Mouse (Mus musculus): ENCODE results near the gene Tigd2. TPM values are rescaled to one million over a fixed set of nuclear protein-coding genes. Genes with fewer than 3 reads are reported as not detected.

Tigd2 gene
- 10.1 and 10.2 TPM in 2 replicates for polyA plus RNA-seq (2015; fragmentation: Nextera tagmentation; extraction: Ambion mirVana)

DNA sequence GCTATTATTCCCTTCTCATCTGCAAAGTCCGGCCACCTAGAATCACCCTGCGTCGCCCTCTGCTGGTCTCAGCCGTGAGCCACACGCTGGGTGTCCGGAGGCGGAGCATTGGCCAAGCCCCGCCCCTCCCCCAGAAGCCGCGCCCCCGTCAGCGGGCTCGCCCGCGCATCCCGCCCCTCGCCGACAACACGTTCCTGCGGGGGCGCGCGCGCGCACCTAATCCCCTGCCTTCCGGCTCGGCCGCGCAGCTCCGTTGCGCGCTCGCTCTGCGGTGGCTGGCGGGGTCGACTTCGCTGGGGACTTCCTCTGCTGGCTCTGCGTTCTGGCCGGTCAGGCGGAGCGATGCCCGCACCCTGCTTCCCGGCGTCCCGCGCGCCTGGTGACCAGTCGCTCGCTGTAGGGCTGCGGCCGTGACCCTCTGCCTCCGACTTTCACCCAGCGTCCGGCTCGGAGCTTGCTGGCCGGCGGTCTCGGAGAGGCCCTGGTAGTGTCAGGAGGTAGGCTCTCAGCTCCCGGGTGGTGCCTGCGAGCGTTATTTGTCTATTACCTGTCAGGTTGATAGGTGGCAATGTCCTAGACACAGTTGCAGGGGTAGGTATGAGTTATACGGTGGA is at the start of gene Tigd2:
Gene Tigd2, plus strand, starts transcription at position 186 of the 614 bp plus-strand sequence.
- WGBS, result under 1% methylated on average over 62 of the region's 62 CpGs
- peak; percentile 96 for DNase-seq (ENCODE audit: low spot score)
- peak within 1 kb of the TSS; percentile 84 for H3K27ac ChIP-seq (replicated peaks)

DNA sequence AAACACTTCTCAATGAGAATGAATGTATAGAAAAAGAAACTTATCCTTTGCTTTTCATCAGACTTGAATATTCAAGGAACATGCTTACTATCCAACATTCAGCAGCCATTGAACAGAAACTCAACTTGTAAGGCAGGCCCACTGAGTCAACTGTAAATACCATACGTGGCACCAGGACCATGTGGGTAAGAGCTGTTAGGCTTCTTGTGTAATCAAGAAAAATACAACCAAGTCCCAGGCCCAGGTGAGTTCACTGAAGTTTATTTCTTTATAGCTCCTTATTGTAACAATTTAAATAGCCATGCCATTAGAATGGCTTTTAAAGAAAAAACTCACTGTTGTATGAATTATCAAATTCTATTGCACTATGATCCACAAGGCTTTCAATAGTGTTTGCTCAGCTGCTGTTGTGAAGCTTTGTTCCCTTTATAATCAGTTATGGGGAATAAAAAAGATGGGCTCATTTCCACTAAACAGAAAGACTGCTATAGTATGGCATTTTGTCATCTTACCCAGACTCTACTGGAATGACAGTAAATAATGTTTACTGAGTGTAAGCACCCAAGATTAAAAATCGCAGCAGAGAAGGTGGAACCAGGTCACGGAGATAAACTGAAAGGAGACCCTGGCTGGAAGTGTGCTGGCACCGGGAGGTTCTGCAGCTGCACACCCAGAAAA is 46.7 kb upstream of the Tigd2 start:
- TF ChIP-seq EP300 (optimal IDR thresholded peaks at IDR 0.05), result no peak
- no peak for TF ChIP-seq CTCF (IDR thresholded peaks at IDR 0.05; ENCODE audit: low read depth)

More for the DNA sequence above, at the start of gene Tigd2:
- Histone ChIP-seq H3K36me3 (ENCODE audit: control insufficient read depth, insufficient read depth, low read length) (no peaks in the 10 kb centered on the region), H3K9ac (ENCODE audit: low read length) (peak within 1 kb of the TSS; percentile 79), H3K9me3 (ENCODE audit: control insufficient read depth, low read length) (no peaks in the 10 kb centered on the region), H3K27me3 (ENCODE audit: control insufficient read depth, insufficient read depth, low read length) (no peaks in the 10 kb centered on the region), H3K4me3 (ENCODE audit: low read depth, low read length) (peak within 1 kb of the TSS; percentile 70), H3K4me1 (replicated peaks; ENCODE audit: control insufficient read depth, insufficient read depth) (no peaks in the 10 kb centered on the region), H3K4me2 (replicated peaks; ENCODE audit: low read depth) (peak within 1 kb of the TSS; percentile 63)
- ATAC-seq (ENCODE audit: low FRiP score, low TSS enrichment), result peak; percentile 99
- TF ChIP-seq CTCF (IDR thresholded peaks at IDR 0.05; ENCODE audit: low read depth) (peak; percentile 87), EP300 (optimal IDR thresholded peaks at IDR 0.05) (no peak)

DNA sequence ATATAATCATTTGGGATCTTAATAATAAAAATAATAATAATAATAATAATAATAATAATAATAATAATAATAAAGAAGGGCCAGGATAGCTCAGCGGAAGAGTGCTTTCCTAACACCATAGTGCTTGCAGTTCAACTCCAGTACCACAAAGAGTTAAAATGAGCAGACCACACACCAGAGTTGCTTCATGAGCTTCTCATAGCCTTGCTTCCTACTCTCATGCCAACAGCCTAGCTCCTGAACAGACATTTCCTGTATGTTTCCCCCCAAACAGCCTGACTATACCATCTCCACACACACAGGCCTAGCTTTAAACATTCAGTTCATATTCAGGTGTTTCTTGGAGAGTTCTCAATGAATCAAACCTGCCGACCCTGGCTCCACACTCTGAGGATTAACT is 45.8 kb upstream of the Tigd2 start:
- Histone ChIP-seq H3K27ac (replicated peaks) (no peak overlapping the region), H3K9me3 (ENCODE audit: control insufficient read depth, low read length) (no peaks in the 10 kb centered on the region), H3K4me3 (ENCODE audit: low read depth, low read length) (no peak overlapping the region), H3K9ac (ENCODE audit: low read length) (no peak overlapping the region), H3K4me1 (replicated peaks; ENCODE audit: control insufficient read depth, insufficient read depth) (no peaks in the 10 kb centered on the region), H3K27me3 (ENCODE audit: control insufficient read depth, insufficient read depth, low read length) (no peaks in the 10 kb centered on the region), H3K4me2 (replicated peaks; ENCODE audit: low read depth) (no peak overlapping the region), H3K36me3 (ENCODE audit: control insufficient read depth, insufficient read depth, low read length) (no peaks in the 10 kb centered on the region)
- DNase-seq (ENCODE audit: low spot score), result no peak
- no peak for TF ChIP-seq CTCF (IDR thresholded peaks at IDR 0.05; ENCODE audit: low read depth)
- TF ChIP-seq EP300 (optimal IDR thresholded peaks at IDR 0.05), result no peak
- WGBS, result 65% methylated on average over 2 of the region's 2 CpGs
- ATAC-seq (ENCODE audit: low FRiP score, low TSS enrichment), result no peak

More for the DNA sequence above, 46.7 kb upstream of the Tigd2 start:
- 45% methylated on average over 4 of the region's 4 CpGs for whole genome bisulfite sequencing
- H3K9ac ChIP-seq (ENCODE audit: low read length), result no peak overlapping the region
- H3K9me3 ChIP-seq (ENCODE audit: control insufficient read depth, low read length), result no peaks in the 10 kb centered on the region
- H3K4me2 ChIP-seq (replicated peaks; ENCODE audit: low read depth), result no peak overlapping the region
- no peaks in the 10 kb centered on the region for H3K27me3 ChIP-seq (ENCODE audit: control insufficient read depth, insufficient read depth, low read length)
- H3K4me1 ChIP-seq (replicated peaks; ENCODE audit: control insufficient read depth, insufficient read depth), result no peaks in the 10 kb centered on the region
- ATAC-seq (ENCODE audit: low FRiP score, low TSS enrichment) (no peak), DNase-seq (ENCODE audit: low spot score) (no peak)
- H3K27ac ChIP-seq (replicated peaks), result no peak overlapping the region
- H3K4me3 ChIP-seq (ENCODE audit: low read depth, low read length), result no peak overlapping the region
- no peaks in the 10 kb centered on the region for H3K36me3 ChIP-seq (ENCODE audit: control insufficient read depth, insufficient read depth, low read length)

DNA sequence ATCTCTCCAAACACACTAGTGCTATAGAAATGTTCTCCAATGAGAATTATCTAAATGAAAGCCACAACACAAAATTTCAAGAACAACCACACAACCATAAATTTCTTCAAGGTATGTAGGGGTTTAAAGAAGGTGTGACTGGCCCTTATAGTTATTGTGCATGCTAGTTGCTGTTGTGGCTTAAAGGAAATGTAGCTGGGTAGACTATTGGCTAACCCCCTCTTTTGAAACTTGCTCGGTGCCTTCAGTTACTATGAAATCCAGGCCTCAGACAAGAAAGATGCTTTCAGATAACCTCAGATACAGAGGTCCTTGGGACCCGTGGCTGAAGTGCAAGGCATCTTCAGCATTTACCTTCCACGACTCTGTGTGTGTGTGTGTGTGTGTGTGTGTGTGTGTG is 45.3 kb upstream of the Tigd2 start:
- WGBS, result 75% methylated on average over 3 of the region's 3 CpGs

DNA sequence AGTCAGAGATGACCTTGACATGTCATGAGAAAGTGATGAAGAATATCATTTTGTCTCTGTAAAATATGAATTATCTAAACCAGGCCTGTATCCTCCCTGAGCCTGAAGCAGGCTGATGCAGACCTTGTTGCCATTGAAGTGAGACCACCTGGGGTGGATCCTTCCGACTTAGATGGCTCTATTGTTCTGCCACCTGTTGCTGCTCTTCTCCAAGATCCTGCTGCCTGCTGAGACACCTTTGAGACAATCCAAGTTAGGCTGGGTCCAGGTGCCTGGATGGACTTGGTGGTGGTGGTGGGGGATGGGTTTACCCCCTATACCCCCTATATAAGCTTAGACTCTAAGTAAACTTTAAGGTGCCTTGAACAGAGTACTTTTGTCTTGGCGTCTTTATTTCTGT is 39.7 kb upstream of the Tigd2 start:
- DNase-seq (ENCODE audit: low spot score), result no peak
- 26% methylated on average over 2 of the region's 2 CpGs for WGBS
- Histone ChIP-seq H3K4me1 (replicated peaks; ENCODE audit: control insufficient read depth, insufficient read depth) (no peaks in the 10 kb centered on the region), H3K9me3 (ENCODE audit: control insufficient read depth, low read length) (no peaks in the 10 kb centered on the region), H3K9ac (ENCODE audit: low read length) (no peak overlapping the region), H3K4me3 (ENCODE audit: low read depth, low read length) (no peak overlapping the region), H3K27me3 (ENCODE audit: control insufficient read depth, insufficient read depth, low read length) (no peaks in the 10 kb centered on the region), H3K27ac (replicated peaks) (no peak overlapping the region), H3K4me2 (replicated peaks; ENCODE audit: low read depth) (no peak overlapping the region), H3K36me3 (ENCODE audit: control insufficient read depth, insufficient read depth, low read length) (no peaks in the 10 kb centered on the region)
- TF ChIP-seq EP300 (optimal IDR thresholded peaks at IDR 0.05), result no peak
- no peak for TF ChIP-seq CTCF (IDR thresholded peaks at IDR 0.05; ENCODE audit: low read depth)
- no peak for ATAC-seq (ENCODE audit: low FRiP score, low TSS enrichment)

More for the DNA sequence above, 45.3 kb upstream of the Tigd2 start:
- Histone ChIP-seq H3K27me3 (ENCODE audit: control insufficient read depth, insufficient read depth, low read length) (no peaks in the 10 kb centered on the region), H3K27ac (replicated peaks) (no peak overlapping the region), H3K9me3 (ENCODE audit: control insufficient read depth, low read length) (no peaks in the 10 kb centered on the region), H3K4me1 (replicated peaks; ENCODE audit: control insufficient read depth, insufficient read depth) (no peaks in the 10 kb centered on the region), H3K4me2 (replicated peaks; ENCODE audit: low read depth) (no peak overlapping the region), H3K4me3 (ENCODE audit: low read depth, low read length) (no peak overlapping the region), H3K36me3 (ENCODE audit: control insufficient read depth, insufficient read depth, low read length) (no peaks in the 10 kb centered on the region), H3K9ac (ENCODE audit: low read length) (no peak overlapping the region)
- no peak for ATAC-seq (ENCODE audit: low FRiP score, low TSS enrichment)
- TF ChIP-seq EP300 (optimal IDR thresholded peaks at IDR 0.05), result no peak
- TF ChIP-seq CTCF (IDR thresholded peaks at IDR 0.05; ENCODE audit: low read depth), result no peak
- DNase-seq (ENCODE audit: low spot score), result no peak

DNA sequence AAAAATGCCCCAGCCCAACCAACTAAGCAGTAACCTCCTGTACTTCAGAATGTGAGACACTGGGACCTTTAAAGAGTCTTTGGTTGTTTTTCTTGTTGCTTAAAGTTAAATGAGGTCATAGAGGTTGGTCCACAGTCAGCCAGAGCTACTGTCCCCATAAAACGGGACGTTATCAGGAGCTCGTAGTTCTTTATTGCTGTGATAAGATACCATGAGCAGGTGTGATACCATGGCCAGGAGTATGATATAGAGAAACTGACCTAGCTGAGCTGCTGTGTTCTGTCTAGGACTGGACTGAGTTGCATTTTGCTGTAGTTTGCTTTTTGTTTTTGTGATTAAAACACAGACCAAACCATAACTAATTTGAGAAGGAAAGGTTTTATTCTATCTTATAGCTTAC is 37.4 kb upstream of the Tigd2 start:
- H3K36me3 ChIP-seq (ENCODE audit: control insufficient read depth, insufficient read depth, low read length), result no peaks in the 10 kb centered on the region
- H3K4me1 ChIP-seq (replicated peaks; ENCODE audit: control insufficient read depth, insufficient read depth), result no peaks in the 10 kb centered on the region
- H3K9me3 ChIP-seq (ENCODE audit: control insufficient read depth, low read length), result no peaks in the 10 kb centered on the region
- no peak overlapping the region for H3K4me2 ChIP-seq (replicated peaks; ENCODE audit: low read depth)
- DNase-seq (ENCODE audit: low spot score) (no peak), ATAC-seq (ENCODE audit: low FRiP score, low TSS enrichment) (no peak)
- 61% methylated on average over 3 of the region's 3 CpGs for whole genome bisulfite sequencing
- H3K27me3 ChIP-seq (ENCODE audit: control insufficient read depth, insufficient read depth, low read length), result no peaks in the 10 kb centered on the region
- no peak overlapping the region for H3K9ac ChIP-seq (ENCODE audit: low read length)
- TF ChIP-seq CTCF (IDR thresholded peaks at IDR 0.05; ENCODE audit: low read depth), result no peak
- TF ChIP-seq EP300 (optimal IDR thresholded peaks at IDR 0.05), result no peak
- no peak overlapping the region for H3K27ac ChIP-seq (replicated peaks)
- H3K4me3 ChIP-seq (ENCODE audit: low read depth, low read length), result no peak overlapping the region
